Mouse (Mus musculus): ENCODE measurements around the gene 4930579G24Rik.

The 4930579G24Rik gene

GRCm38 (mm10) chr3:79628561-79629415 lies at the start of gene 4930579G24Rik:
Gene 4930579G24Rik (plus strand): TSS chr3:79629079.
- peak; percentile 94 for DNase-seq (ENCODE audit: low spot score)

DNA sequence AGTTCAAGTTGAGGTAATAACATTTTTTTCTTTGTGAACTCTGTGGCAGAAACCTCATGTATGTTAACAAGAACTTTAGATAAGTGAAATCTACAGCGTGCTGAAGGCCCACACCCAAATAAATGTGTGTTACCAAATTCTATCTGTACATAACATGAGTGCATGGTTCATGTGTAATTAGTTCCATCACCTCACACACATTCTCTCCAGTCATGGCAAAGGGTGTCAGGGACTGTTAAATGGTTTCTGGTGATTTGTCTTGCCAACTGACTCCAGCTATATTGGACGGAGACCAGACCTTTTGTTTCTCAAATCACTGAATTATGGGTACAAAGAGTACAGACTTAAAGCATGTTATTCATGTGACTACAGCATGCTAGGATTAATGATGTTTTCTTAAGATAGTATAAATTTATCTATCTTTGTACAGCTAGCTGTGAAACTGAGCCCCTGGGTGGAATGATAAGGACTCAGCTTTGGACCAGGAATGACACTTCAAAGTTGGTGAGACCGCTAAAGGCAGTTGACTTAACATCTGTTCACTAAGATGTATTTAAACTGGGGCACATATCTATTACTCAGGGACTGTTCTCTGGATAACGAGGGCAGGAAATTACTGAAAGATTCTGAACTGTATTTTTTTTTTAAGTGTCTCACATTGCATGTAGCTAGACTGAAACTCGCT lies 48.8 kb upstream of the 4930579G24Rik start:
- no peak for DNase-seq (ENCODE audit: low spot score)

DNA sequence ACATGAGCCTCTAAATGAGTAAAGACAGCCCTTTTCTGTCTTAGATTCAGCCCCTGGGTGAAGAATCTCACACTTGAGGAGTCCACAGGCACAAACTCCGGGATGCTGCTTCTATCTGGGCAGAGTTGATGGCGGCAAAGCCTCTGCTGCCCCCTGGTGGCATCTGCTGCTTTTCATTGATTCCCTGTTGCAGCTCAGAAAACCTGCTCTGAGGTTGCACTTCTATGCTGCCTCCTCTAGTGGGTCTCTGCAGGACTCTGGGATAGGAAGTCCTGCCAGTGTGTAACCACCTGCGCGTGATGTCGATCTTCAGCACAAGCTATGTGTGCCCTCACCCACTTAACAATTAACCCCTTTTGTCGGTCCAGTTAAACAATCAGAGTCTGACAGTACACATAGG lies 42.1 kb upstream of the 4930579G24Rik start:
- peak; percentile 86 for DNase-seq (ENCODE audit: low spot score)

DNA sequence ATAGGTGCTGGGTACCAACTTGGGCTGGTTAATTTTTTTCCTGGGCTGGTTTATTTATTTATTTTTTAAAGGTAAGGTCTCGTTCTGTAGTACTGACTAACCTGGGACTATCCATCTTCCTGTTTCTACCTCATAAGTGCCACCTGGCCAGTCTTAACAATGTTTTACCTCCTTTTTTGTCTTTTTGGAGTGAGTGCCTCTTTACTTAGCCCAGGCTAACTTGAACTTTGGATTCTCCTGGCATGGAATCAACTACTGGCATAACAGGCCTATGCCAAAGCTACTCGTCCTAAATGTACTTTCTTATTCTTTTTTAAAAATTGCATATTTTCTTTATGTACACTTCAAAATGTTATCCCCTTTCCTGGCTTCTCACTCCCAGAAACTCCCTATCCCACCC lies 39.2 kb upstream of the 4930579G24Rik start:
- DNase-seq (ENCODE audit: low spot score) = no peak

DNA sequence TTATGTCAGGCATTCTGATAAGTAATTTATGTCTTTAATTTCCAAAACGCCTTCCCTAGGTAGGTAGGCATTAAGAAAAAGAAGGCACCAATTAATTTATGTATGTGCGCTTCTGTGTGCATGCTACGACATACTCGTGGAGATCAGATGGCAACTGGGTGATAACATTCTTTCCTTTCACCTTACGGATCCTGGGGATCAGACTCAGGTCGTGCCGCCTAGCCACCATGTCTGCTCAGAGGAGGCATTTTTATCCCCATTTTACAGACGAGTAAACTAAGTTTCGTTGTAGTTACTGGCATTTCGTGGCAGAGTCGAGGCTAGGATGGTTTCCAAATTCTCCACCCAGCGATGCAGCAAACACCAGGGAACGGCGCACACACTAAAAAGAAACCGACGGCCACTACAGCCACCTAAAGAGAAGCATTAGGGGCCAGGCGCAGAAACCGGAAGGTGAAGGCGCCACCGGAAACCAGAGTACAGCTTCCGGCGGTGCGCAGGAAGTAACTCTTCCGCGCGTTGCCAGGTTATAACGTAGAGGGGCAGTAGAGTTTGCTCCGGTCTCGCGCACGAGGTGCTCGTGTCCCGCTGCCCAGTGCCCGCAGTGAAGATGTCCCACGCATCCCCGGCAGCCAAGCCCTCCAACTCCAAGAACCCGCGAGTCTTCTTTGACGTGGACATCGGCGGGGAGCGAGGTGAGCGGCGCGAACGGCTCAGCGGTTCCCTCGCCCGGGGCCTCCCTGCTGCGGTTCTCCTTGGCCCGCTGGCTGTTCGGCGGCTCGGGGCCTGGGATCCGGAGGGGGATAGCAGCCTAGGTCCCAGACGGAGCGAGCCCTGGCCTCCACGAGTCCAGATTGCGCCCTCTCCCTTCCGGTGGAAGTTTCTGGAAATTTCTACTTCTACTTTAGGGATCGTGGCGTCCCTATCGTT lies 37.8 kb upstream of the 4930579G24Rik start, which contains the start of gene Ppid:
Gene Ppid, plus strand, starts transcription at position 480 of the 930 bp plus-strand sequence.
- peak; percentile 79 for DNase-seq (ENCODE audit: low spot score)

- DNase-seq (ENCODE audit: low spot score) = no peak
Measured at GRCm38 (mm10) chr3:79591793-79592471, 36.9 kb upstream of the 4930579G24Rik start.

- no peak for DNase-seq (ENCODE audit: low spot score)
Measured at GRCm38 (mm10) chr3:79595468-79595867, 33.4 kb upstream of the 4930579G24Rik start.

DNA sequence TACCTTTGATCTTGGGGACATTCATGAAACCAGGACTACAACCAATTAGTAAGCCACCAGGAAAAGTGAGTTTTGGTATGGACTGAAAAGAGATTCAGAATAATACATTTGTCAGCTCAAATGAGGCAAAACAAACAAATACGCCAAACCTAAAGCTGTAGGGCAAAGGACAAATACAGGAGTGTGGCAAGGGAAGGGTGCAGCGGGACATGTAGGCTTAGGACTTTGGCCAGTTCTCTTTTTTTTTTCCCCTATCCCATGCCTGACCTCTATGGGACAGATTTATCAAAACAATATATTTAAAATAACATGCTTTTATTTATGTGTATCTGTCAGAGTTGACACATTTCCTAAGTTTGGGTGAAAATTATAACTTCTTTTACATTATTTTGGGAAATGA lies 19.0 kb upstream of the 4930579G24Rik start:
- no peak for DNase-seq (ENCODE audit: low spot score)

DNA sequence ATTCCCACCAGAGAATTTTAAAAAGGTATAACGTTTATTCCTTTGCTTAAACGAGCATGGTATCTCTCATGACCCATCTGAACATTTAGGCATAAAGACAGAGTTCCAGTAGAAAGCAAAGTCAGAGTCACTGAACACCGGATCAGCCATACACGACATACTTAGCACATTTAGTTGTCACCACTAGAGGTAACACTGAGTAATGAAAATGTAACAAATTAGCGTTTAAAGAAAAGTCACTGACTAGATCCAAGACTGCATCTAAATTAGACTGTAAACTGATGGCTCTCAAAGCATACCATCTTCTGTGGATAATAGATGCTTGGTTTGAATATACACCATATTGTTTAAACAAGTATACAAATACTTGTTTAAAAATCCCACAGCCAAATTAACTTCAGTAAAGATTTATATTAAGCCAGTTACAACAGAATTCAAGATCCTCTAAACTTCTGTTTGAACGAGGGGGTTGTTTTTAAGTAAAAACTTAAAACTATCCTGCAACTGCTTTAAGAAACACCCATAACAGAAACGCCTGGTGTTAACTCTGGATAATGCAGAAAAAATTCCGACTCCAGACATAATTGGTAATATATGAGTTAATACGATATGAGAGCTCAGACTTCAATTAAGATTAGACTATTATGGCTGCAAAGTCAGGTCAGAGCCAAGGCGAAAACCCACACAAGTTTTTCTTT lies 1.2 kb upstream of the 4930579G24Rik start:
- no peak for DNase-seq (ENCODE audit: low spot score)

- DNase-seq (ENCODE audit: low spot score) = no peak
Measured at GRCm38 (mm10) chr3:79628182-79628560, 708 bp upstream of the 4930579G24Rik start.

DNA sequence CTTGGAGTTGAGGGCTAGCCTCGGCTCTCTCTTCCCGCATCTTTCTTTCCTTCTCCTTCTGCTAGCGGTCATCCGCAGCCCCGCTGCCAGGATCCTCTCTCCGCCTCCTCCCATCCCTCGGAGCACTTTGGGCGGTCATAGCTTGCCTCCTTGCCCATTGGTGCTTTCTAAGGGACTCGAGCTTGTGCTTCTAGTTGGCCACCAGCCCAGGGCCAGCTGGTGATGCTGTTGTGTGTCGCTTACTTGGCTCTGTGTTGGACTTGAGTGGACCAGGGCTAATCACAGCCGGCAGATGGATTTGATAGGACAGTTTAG lies 494 bp downstream of the 4930579G24Rik start, which contains the start of gene Etfdh:
Gene Etfdh, minus strand, starts transcription at position 85 of the 315 bp plus-strand sequence.
- DNase-seq (ENCODE audit: low spot score) = peak; percentile 61

GRCm38 (mm10) chr3:79652129-79652528 lies 23.2 kb downstream of the 4930579G24Rik start:
- DNase-seq (ENCODE audit: low spot score) = no peak

DNA sequence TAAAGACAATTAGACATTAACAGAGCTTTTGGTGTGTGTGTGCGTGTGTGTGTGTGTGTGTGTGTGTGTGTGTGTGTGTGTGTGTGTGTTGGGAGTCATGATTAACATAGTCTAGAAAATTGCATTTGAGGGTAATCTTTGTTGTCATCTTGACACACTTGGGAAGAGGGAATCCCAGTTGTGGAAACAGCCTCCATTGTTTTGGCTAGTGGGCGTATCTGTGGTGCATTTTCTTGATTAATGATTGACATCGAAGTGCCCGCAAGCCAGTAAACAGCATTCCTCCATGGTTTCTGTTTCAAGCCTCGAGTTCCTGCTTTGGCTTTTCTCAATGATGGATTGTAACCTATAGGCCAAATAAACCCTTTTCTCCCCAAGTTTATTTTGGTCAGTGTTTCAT lies 27.8 kb downstream of the 4930579G24Rik start:
- no peak for DNase-seq (ENCODE audit: low spot score)

DNA sequence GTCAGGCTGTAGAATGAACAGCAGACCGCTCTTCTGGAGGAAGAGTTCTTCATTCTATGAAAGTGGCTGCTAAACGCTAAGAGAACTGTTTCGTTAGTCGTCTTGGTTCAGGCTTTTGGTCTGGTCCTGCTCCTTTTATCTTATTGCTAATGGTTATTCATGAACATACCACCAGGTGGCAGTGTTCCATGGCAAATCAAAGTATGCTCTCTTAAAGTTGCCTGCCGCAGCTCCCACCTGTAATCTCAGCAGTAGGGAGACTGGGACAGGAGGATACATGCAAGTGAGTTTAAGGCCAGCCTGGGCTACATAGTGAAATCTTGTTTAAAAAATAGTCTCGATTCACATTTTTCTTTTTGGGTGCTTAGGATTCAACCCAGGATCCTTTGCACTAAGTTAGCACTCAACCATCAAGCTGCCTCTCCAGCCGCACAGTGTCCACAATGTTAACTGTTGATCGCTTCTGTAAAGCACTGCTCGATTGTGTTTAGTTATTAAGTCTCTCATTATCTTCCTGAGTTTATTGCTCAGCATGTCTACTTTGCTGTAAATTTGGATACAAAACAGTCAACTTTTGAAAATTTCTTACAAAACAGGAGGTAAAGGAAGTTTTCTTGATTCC lies 36.0 kb downstream of the 4930579G24Rik start:
- peak; percentile 27 for DNase-seq (ENCODE audit: low spot score)

GRCm38 (mm10) chr3:79670556-79670955 lies 41.7 kb downstream of the 4930579G24Rik start:
- no peak for DNase-seq (ENCODE audit: low spot score)

- DNase-seq (ENCODE audit: low spot score) = no peak
Measured at GRCm38 (mm10) chr3:79672188-79672587, 43.3 kb downstream of the 4930579G24Rik start.

DNA sequence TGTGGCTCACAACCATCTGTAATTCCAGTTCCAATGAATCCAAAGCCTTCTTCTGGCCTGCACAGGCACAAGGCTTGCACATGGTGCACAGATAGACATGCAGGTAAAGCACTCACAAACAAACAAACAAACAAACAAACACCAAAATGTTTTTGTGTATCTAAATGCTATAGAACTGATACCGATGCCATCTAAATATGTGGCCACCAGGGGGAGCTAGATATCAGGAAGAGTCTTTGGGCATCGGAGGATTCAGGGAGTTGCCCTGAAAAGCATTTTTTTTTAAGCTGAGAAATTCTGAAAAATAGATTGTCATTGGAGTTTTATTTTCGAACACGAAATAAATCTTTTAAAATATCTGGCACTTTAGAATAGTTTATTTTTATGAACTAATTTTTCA lies 44.2 kb downstream of the 4930579G24Rik start:
- peak; percentile 64 for DNase-seq (ENCODE audit: low spot score)

DNA sequence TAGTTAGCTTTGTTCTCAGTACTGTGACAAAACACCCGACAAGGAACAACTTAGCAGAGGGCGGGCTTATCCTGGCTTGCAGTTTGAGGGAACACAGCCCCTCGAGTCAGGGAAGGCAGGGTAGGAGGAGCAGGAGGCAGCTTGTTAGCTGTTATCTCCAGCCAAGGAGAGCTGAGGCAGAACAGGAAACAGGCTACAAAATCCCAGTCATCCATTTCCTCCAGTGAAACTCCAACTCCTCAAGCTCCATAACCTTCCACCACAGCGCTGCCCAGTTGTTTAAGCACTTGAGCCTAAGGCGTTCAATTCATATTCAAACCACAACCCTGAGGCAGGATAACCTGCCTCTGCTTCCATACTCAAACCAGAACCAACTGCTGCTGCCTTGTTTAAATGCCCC lies 45.8 kb downstream of the 4930579G24Rik start:
- DNase-seq (ENCODE audit: low spot score) = no peak

DNA sequence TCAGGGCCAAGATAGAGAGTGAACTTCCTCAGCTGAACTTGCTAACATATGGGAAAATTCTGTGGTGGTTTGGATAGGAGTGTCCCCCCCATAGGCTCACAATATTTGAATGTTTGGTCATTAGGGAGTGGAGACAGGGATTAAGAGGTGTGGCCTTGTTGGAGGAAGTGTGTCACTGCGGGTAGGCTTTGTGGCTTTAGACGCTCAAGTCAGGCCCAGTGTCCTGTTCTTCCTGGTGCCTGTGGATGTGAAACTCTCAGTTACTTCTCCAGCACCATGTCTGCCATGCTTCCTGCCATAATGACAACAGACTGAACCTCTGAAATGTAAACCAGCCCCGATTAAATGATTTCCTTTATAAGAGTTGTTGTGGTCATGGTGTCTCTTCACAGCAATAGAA lies 47.5 kb downstream of the 4930579G24Rik start:
- DNase-seq (ENCODE audit: low spot score) = no peak
